Mouse (Mus musculus): ENCODE measurements around the gene Mrpl39.
A peak's percentile ranks its signal among the peaks of the same experiment; 100 is the strongest.

The Mrpl39 gene

DNA sequence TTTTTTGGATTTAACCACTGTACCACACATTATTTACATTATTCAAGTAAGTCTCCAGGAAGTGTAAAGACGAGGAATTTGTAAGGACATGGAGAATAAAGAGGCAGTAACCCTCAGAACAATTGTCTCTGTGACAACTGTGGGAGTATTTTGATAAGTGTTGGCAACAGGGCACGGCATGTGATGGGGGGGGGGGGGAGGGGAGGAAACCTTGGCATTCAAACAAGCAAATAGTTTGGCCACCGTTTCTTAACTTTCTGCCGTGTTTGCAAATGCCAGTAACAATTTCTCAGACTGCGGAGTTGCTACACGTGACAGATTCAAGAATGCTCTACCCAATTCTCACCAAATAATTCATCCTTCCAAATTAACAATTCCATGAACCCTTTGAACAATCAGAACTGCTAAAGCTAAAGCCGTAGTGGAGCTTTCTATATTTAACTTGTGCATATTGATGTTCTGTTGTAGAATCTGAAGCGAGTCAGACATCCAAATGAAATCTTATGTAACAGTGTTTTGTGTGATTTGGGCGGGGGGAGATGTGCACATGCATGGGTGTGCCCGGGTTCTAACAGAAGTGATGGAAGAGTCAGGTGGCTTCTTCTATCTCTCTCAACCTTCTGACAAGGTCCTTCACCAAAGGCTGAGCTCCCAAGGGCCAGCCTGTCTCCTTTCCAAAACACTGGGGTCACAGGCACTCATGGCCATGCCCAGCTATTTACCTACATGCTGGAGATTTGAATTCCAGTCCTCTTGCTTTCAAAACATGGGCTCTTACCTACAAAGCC is 9.4 kb upstream of the Mrpl39 start:
- no peak for DNase-seq (ENCODE audit: low read depth)

DNA sequence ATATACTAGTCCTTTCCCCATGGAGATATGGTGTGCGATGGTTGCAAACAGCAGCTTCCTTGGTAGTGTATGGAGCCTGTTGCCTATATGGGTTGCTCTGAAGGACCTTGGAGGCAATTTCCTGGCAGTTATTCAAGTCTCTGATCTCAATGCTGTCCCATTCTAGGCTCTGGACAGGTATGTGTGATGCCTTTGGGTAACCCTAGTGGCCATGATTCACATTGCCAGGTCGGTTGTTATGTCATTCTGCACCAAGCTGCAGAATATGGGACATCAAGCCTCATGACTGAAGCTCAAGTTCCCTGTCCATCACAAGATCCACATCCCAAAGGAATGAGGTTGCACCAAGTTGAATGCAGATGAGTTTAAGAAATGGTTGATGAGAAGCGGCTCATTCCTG is 1.8 kb upstream of the Mrpl39 start:
- DNase-seq (ENCODE audit: low read depth) = peak; percentile 51

DNA sequence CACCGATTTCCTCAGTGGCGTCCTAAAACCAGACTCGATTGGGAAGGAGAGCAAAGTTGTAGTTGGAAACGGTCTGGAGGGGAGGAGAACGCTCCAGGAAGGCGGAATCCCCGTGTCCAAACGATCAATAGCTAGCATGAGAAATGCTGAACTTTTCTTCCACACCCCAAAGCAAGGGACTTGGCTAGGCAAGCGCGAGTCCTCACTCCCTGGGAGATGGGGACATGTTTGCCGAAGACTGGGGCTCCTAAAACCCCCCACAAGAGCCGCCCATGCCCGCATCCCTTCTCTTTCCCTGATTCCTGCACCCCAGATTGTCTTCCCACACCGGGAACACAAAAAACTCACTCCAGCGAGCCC is 756 bp downstream of the Mrpl39 start:
- no peak for DNase-seq (ENCODE audit: low read depth)

DNA sequence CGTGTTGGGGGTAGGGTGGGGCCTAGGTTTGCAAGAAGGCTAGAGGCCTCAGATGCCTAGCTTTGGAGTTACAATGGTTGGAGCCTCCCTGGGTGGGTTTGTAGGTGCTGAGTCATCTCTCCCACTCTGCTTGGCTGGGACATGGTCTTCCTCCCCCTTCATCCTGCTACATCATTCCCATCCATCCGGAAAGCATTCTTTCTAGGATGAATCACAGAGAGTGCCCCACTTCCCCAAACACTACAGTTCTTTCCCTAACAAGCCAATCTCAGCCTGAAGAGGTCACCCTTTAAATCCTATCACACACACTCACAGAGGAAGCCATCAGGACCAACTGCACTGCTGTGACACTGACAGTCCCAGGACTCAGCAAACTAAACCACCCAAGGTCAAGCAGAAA is 14.9 kb downstream of the Mrpl39 start:
- no peak for DNase-seq (ENCODE audit: low read depth)

DNA sequence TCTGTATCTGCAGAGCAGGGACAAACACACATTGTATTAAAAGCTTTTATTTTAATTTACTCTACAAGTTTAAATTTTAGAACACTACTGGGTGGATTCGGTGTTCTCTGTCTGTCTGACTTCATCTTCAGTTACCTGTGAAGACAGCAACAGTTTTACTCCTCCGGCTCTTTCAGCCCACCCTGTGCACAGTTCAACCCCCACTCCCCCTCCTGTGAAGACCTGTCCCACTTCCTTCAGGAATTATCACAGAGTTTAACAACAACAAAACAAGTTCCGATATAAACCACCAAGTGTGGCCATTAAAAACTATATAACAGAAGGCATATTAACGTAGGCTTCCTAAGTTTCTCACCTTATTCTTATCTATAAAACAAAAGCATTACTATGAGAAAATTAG is 17.3 kb downstream of the Mrpl39 start:
- no peak for DNase-seq (ENCODE audit: low read depth)

DNA sequence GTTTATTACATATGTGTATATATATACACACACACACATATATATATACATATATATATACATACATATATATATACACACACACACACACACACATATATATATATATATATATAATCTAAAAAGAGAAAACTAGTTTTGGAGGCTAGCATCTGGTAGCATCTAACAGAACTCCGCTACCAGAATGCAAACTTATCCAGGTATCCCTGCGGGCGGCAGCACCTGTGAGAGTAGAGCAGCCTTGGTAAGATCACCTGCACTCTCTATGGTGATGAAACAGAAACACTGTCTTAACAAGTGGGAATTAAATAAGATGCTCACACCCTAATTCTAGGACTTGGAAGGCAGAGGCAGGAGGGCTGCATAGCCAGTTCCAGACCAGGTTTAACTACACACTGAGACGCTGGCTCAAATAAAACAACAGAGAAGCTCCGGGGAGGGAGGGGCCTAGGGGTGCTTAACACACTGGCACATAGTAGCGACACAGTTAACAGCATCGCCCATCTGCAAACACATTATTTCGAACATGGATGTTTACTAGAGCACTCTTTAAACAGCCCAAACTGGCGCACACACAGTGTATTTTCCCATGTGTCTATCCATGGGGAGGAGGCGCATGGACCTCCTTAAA is 17.8 kb downstream of the Mrpl39 start:
- DNase-seq (ENCODE audit: low read depth) = no peak

DNA sequence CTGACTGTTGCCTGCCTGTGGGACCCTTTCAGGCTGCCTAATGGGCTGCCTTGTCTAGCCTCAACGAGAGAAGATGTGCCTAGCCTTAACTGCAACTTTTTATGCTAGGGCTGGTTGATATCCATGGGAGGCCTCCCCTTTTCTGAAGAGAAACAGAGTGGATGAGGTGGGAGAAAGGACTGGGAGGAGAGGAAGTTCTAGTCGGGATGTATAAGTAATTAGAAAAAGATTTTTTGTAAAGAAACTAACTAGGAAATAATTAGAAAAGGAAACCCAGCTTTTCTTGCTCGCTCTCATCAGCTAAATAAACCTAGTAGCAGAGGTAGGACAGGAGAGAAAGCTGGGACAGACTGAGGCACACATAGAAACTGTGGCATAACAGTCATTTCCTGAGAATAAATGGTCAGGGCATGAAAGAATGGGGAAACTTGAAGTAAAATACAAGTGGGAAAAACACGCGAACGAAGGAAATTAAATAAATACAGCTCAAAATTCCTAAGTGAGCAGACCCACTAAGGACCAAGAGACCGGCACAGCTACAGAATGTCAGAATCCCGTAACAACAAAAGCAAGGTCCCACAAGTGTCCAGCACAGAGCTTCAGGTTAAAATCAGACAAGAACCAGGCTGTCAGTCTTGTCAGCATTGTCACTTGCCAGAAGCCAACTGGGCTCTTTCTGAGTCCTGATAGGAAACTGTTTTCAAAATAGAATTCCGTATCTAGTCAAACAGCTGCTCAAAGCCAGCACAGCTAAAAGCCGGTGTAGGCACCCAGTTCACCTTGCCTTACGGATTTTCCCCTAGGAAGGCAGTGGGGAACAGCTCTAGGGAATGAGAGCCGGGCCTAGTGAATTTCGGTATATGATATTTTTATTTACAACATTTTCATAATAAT is 18.6 kb downstream of the Mrpl39 start:
- DNase-seq (ENCODE audit: low read depth) = no peak

DNA sequence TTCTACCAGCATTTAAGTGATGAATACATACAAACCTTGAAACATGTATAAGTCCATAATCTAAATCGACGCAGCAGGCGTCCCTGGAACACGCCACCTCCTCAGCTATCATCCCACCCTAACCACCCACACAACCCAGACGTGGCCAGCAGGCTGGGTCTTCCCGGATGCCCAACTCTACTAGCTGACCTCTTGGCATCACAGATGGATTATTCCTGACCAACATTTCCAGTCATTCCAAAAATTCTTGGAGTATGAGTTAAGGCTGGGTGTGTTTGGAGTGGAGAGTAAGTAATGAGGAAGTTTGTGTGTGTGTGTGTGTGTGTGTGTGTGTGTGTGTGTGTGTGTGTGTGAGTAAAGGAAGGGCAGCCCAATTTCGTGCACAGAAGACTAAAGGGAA is 19.3 kb downstream of the Mrpl39 start:
- no peak for DNase-seq (ENCODE audit: low read depth)

DNA sequence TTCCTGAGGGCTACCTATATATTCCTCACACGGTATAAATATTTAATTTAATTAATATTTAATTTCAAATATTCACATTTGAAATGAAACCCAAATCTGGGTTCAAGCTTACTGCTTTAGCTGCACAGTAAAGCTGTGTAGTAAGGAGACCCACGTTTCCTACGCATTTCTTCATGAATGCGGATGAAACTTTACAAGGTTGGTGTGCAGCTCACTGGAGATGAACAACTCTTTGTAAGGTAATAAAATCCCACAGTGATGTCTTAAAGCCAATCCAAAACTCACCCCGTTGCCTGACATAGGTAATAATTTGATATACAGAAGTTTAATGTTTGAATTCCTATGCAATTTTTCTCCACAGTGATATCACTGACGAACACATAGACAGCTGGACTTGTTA is 20.6 kb downstream of the Mrpl39 start:
- DNase-seq (ENCODE audit: low read depth) = no peak

DNA sequence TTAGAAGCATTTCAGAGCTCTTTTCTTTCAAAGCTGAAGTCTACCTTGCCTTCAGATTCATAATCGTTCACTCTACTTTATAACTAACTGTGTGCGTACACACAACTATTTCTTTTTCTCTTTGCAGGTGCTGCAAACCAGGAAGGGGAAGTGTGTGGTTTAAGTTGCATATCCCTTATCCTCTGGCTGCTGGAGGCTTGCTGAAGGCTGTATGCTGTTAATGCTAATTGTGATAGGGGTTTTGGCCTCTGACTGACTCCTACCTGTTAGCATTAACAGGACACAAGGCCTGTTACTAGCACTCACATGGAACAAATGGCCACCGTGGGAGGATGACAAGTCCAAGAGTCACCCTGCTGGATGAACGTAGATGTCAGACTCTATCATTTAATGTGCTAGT is 21.6 kb downstream of the Mrpl39 start:
- peak; percentile 60 for DNase-seq (ENCODE audit: low read depth)

DNA sequence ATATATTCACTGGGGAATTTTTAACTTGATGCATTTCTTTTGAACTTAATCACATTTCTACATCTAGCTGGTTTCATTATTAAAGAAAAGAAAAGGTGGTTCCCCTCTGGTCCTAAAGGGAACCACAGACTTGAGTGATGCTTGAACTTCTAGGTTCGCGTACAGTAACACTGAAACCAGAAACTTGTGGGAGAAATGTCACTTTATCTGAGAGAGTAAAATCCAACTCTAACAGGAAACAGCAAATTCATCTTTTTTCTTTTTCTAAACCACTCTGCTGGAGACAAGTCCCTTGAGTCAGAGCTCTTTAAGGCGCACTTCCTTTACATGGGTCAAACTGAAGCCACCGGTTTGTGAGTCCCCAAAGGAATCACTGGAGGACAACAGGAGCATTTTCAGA is 22.4 kb downstream of the Mrpl39 start:
- DNase-seq (ENCODE audit: low read depth) = peak; percentile 84

DNA sequence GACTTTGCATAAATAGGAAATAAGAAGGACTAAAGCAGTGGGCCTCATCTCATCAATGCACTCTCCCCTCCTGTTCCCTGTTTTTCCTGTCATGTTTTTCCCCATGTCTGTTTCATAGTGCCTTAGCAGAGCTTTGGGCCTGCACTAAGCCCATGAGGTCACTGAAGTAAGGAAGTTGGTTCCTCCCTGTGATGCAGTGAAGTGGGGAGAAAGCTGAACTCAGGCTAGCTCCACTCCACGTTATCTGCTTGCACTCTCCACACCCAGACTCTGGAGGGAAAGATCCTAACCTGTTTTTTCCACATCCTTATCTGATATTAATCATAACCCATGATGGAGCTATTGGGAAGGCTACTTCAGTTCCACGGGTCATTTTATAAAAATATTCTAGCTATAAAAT is 26.9 kb downstream of the Mrpl39 start:
- no peak for DNase-seq (ENCODE audit: low read depth)

DNA sequence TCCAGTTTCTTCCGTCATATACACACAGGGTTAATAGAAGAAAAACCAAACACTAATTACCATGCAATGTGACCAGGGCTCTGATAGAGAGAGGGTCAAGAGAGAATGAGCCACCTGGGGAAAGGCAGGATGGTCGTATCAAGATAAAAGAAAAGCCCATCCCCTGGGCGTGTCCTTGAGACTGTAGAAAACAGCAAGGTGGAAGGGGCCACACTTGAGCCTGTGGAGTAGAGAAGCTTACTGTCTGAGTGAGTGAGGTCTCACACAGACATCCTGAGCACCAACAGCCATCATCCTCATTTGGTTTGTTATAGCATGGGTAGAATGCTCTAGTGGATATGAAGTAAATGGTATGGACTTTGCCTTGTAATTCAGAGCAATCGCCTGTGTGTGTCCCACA is 27.7 kb downstream of the Mrpl39 start:
- peak; percentile 25 for DNase-seq (ENCODE audit: low read depth)

DNA sequence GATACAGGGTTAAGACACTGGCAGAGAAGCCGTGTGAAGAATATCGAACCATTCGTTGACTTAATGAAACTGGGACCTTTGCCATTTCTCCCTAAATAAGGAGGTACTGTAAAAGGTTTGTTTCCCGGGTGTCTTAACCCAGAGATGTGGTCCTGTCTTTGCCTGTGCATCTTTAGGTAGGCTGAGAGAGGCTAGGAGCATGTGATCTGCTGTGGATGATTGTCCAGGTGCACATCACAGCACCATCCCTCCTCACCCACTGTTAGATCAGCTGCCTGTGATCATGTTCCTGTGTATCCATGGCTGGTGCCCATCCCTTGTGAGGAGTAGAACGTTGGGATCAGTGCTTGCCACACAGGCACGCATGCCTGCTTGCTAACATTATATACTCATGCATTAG is 29.0 kb downstream of the Mrpl39 start:
- DNase-seq (ENCODE audit: low read depth) = peak; percentile 20

DNA sequence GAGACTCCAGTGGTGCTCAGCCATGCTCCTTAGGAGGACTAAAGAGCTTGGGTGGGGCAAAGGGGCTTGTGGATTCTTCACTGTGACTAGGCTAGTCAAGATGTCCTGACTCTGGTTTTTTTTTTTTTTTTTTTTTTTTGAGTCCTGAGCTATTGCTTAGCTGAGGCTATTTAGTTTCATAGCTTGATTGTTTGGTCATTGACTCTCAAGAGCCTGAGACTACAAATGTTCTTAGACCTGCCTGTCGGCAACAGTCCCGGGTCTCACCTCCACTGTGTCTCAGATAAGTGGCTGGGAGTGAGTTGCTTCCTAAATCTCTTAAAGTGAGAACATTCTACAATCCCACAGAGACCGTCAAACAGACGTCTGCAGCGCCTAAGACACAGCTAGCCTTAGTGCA is 30.0 kb downstream of the Mrpl39 start:
- DNase-seq (ENCODE audit: low read depth) = no peak

DNA sequence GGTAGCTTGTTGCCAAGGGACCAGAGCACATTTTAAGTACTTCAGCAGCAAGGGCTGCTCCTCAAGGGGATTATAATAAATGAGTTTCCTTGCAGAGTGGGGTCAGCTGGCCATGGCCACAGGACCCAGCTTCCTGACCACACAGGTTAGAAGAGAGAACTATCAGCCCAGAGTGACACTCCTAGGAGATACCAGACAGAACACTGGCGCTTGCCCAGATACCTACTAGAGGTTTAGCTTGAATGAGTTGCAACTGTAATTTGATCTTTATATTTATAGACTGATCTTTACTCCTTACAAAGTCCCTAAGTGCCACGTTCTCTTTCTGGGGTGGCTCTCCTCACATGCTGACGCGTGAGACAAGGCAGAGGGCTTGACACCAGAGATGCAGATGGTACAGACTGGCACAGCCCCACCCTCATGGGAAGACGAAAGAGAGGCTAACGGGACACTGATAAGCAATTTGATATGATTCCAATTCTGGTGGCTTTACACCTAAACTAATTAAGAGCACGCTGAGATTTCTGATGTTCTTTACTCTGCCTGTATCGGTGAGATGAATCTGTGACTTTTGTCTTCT is 30.8 kb downstream of the Mrpl39 start:
- peak; percentile 46 for DNase-seq (ENCODE audit: low read depth)

DNA sequence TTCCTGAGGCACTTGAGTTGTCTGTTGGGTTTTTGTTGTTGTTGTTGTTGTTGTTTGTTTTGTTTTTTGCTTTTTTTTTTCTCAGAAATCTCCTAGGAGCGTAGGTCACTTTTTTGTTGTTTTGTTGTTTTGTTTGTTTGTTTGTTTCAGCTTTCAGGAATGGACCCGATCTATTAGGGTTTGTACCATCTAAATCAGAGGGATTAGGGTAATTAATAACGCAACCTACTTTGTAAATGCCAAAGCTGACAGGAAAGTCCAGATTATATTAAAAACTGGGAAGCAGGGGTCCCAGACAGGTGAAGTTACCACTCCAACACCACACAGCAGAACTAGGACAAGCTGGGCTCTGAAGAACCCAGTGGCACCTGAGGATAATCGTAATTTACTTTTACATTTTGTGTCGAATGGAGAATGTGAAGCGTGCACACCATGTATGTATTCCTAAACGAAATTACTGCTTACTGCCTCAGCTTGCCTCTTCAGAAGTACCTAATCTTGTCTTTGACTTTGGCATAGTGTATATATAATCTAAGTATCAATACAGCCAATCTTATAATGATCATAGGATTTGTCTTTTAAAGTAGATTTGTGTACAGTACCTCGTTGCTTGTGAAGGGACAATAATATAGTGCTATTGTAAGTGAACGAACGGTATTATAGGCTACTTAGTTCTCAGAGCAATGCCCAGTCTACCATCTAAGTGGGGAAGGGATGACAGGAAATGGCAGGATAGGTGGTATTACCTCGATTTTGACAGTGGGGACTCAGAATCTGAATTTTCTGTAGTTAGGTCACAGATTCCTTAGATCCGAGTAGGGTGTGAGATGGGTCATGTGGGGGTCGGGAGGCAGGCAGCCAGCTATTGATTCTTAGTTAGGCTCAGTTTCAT is 31.5 kb downstream of the Mrpl39 start:
- DNase-seq (ENCODE audit: low read depth) = peak; percentile 58

DNA sequence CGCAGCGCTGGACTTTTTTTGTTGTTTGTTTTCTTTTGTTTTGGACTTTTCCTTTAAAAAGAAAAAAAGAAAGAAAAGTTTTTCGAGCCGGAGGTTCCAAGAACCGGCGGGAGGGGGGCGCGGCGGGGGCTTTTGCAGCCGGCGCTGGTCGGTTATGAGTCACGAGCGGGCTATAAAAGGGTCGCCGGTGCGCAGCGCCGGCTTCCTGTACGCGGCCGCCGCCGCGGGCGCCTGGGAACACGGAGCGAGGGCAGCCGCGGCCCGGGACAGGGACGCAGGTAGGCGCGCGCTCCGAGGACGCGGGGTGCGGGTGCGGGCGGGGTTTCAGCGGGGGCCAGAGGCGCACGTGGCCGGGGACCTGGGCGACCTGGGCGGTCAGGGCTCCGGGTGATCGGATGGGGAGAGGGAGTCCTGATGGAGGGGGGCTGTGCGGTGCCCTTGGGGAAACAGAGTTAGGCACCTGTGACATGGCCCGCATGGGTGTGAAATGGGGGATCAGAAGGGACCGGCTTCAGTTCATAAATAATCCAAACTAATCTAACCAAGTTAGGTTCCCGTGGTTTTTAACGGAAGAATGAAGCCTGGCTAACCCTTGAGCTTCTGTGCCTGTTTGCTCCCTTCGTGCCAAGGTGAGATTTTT is 32.3 kb downstream of the Mrpl39 start:
- peak; percentile 88 for DNase-seq (ENCODE audit: low read depth)

DNA sequence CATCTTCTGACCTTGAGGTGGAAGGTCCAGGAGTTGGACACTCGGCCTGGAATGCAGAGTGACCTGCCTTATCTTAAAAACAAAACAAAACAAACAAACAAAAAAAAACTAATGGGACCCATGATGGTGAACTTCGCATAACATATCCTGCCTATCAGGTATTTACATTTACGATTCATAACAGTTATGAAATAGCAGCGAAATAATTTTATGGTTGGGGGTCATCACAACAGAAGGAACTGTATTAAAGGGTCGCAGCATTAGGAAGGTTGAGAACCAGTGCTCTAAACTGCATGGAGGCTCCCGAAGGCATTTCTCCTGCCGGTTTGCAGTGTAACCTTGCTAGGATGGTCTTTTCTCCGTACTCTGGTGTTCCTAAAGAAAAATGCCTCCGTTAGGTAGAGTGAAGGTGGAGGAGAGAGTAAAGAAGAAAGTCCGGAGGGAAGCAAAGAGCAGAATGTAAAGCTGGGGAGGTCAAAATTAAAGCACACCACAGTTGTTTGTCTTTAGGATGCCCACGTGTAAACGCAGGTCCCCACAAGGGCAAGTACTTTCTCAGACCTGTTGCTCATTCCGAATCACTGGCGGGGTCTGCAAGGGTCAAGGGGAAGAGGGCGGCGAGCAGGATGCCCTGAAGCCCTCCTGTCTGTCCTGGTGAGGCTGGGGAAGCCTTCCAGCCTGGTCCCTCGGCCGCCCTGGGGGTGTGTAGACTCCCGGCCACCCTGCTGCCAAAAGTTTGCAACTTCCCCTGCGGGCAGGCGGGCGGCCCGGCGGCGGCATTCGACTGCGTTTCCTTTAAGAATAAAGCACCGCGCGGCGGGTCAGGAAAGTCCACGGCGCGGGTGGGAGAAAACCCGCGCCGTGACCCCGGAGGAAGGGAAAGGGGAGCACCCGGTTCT is 33.1 kb downstream of the Mrpl39 start:
- no peak for DNase-seq (ENCODE audit: low read depth)

DNA sequence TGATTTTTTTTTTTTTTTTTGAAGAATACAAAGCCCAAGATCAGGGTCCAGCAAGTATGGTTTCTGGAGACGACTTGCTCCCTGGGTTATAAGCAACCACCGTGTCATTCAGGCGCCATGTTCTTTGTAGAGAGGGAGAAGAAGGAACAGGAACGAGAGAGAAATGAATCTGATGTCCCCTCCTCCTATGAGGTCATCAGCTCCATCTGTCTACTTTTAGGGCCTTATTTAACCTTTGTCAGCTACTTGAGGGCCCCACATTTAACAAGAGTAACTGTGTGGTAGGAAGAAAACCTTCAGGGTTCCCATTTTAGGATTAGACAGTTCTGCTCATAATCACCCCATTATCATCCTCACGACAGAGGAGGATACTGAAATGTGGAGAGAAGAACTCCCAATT is 34.5 kb downstream of the Mrpl39 start:
- DNase-seq (ENCODE audit: low read depth) = no peak

Measured in induced T-regulatory cell, adult 2 months (primary cell).